Mouse (Mus musculus) heart, postnatal 0 days (tissue): ENCODE results near the gene Sorbs2. TPM values are rescaled to one million over a fixed set of nuclear protein-coding genes. Genes with fewer than 3 reads are reported as not detected.

Source experiments
- ATAC-seq: fragments of 200-750 bp; cut with Nextera tagmentation; 2 replicates; pipeline ENCODE4 v1.8.0; 2017; ENCODE audit warnings: low read depth, moderate number of reproducible peaks, moderate library complexity; ENCODE audit not compliant: insufficient read depth
- DNase-seq: peaks from one replicate; pipeline ENCODE4 v3.0.0-alpha.2; 2016; ENCODE audit warnings: low spot score
- H3K27ac ChIP-seq: fragments of 300-500 bp; sonication (generic); 2 replicates; pipeline ENCODE4 v1.5.1; 2014; ENCODE audit warnings: low read depth, mild to moderate bottlenecking
- H3K27me3 ChIP-seq: fragments of 300-500 bp; sonication (generic); 2 replicates; pipeline ENCODE4 v1.6.1; 2014; ENCODE audit warnings: low read length, mixed read lengths; ENCODE audit not compliant: control insufficient read depth, insufficient read depth
- H3K36me3 ChIP-seq: fragments of 300-500 bp; sonication (generic); replicated peaks from 2 replicates; pipeline ENCODE4 v1.6.1; 2014; ENCODE audit warnings: low read length, mixed read lengths; ENCODE audit not compliant: control insufficient read depth, insufficient read depth
- H3K4me1 ChIP-seq: fragments of 300-500 bp; sonication (generic); 2 replicates; pipeline ENCODE4 v1.6.1; 2014; ENCODE audit warnings: antibody characterized with exemption; ENCODE audit not compliant: control insufficient read depth, insufficient read depth
- H3K4me2 ChIP-seq: fragments of 300-500 bp; sonication (generic); 2 replicates; pipeline ENCODE4 v1.6.1; 2014; ENCODE audit warnings: low read depth, mild to moderate bottlenecking, low read length, moderate library complexity
- H3K4me3 ChIP-seq: fragments of 300-500 bp; sonication (generic); 2 replicates; pipeline ENCODE4 v1.5.1; 2014; ENCODE audit warnings: low read depth, low read length
- H3K9ac ChIP-seq: fragments of 300-500 bp; sonication (generic); replicated peaks from 2 replicates; pipeline ENCODE4 v1.6.1; 2014; ENCODE audit warnings: low read depth, low read length, mixed read lengths
- H3K9me3 ChIP-seq: fragments of 300-500 bp; sonication (generic); replicated peaks from 2 replicates; pipeline ENCODE4 v1.6.1; 2016; ENCODE audit warnings: low read length; ENCODE audit not compliant: control insufficient read depth
- CTCF ChIP-seq: IDR thresholded peaks from 2 replicates; pipeline ENCODE4 v1.5.1; 2016; ENCODE audit warnings: antibody characterized with exemption, control low read depth, low read depth
- EP300 ChIP-seq: IDR thresholded peaks from 2 replicates; pipeline ENCODE4 v1.6.1; 2016; ENCODE audit warnings: antibody characterized with exemption, low read depth
- WGBS: fragments of 180-500 bp; shearing (Covaris S2); extraction: QIAGEN DNeasy Blood & Tissue Kit; methylation state at CpG from one replicate; pipeline ENCODE4 v1.1.7; 2014; 5-methylcytosine and 5-hydroxymethylcytosine counted together
- polyA plus RNA-seq: library from polyadenylated mRNA; unstranded; fragments of >200 nt; fragmentation: Nextera tagmentation; extraction: Ambion mirVana; gene quantifications from 2 replicates; pipeline ENCODE4 v1.2.1, GENCODE M21; 2015
- total RNA-seq: library from RNA; depleted of rRNA; stranded (reverse); fragments of >200 nt; gene quantifications from 2 replicates; pipeline ENCODE4 v1.2.3, GENCODE M21; 2014; ENCODE audit warnings: low replicate concordance

Sorbs2 gene
- total and polyA plus RNA-seq, 2 experiments from 2014 or later, result 228 to 385 TPM

DNA sequence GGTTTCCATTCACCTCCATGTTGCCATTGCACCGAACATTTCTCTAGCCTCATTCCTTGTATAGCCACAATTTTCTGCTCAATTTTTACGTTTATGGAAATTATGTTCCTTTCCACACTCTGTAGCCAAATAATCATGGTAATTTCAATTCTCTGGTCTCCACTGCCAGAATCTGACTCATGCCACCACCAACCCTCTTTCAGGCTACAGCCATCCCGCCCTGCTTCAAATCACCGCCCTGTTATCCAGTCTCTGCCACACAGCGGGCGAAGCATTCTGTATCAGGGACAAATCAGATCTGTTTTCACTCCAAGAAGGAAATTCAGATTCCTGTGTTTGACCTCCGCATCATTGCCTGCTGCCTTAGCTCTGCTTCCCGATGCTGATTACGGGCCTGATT is 79.4 kb downstream of the Sorbs2 start:
- 0 out of 2 replicates have a peak, but pooled peaks cover 17% of the 10 kb centered on the region for H3K4me1 ChIP-seq
- TF ChIP-seq EP300, result no peak
- TF ChIP-seq CTCF, result no peak
- H3K4me2 ChIP-seq, result no peak overlapping the region
- ATAC-seq (no peak), DNase-seq (no peak)
- H3K36me3 ChIP-seq, result no peaks in the 10 kb centered on the region
- no peak overlapping the region for H3K9ac ChIP-seq
- WGBS, result 89% methylated on average over 9 of the region's 9 CpGs
- no peaks in the 10 kb centered on the region for H3K27me3 ChIP-seq
- no peak overlapping the region for H3K27ac ChIP-seq
- no peak overlapping the region for H3K4me3 ChIP-seq
- no peaks in the 10 kb centered on the region for H3K9me3 ChIP-seq

GRCm38 (mm10) chr8:45591888-45592287 is 84.3 kb downstream of the Sorbs2 start:
- Histone ChIP-seq H3K27ac (no peak overlapping the region), H3K4me1 (peaks cover 13% of the 10 kb centered on the region; the same call in 1 of the 2 replicates), H3K27me3 (no peaks in the 10 kb centered on the region), H3K4me3 (no peak overlapping the region), H3K36me3 (no peaks in the 10 kb centered on the region), H3K9me3 (no peaks in the 10 kb centered on the region), H3K9ac (no peak overlapping the region), H3K4me2 (no peak overlapping the region)
- TF ChIP-seq CTCF, result no peak
- no peak for TF ChIP-seq EP300
- 61% methylated on average over 4 of the region's 4 CpGs for WGBS
- ATAC-seq (no peak), DNase-seq (no peak)

DNA sequence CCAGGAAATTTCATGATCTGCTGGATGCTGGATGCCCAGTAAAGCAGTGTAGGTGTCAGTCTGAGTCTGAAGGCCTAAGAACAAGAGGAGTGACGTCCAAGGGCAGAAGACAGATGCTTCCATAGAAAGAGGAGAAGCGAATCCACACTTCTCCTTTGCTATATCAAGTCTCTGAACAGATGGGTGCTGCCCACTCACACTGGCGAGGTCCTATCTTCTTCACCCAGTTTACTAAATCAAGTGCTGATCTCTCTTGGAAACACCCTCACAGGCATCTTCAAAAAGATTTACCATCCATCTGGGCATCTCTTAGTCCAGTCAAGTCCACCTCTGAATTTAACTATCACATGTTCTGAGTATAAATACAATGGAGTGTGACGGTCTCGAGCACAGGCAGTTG is 86.1 kb downstream of the Sorbs2 start:
- H3K4me1 ChIP-seq, result peaks cover 24% of the 10 kb centered on the region
- no peak overlapping the region for H3K4me2 ChIP-seq
- no peak overlapping the region for H3K4me3 ChIP-seq
- H3K36me3 ChIP-seq, result no peaks in the 10 kb centered on the region
- no peak for DNase-seq
- no peak overlapping the region for H3K9ac ChIP-seq
- H3K9me3 ChIP-seq, result no peaks in the 10 kb centered on the region
- no peak for ATAC-seq
- TF ChIP-seq EP300, result no peak
- no peak for TF ChIP-seq CTCF
- no peaks in the 10 kb centered on the region for H3K27me3 ChIP-seq
- 88% methylated on average over 5 of the region's 5 CpGs for WGBS
- no peak overlapping the region for H3K27ac ChIP-seq

DNA sequence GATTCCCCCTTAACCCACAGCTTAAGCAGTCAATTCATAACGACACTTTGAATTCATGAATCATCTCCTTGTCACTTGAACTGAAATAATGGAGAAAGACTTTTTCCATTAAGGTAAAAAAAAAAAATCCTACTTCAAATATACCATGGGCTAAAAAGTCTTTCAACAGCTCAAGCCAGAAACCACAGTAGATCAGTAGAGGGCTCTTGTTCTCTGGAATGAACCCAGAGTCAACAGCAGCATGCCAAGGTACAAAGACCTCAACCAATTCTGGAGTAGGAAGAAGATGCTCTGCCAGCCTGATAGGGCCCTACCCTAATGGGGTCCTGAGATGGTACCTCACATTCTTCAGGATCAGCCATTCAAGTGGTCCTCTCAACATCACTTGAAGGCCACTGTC is 88.4 kb downstream of the Sorbs2 start:
- Histone ChIP-seq H3K27me3 (no peaks in the 10 kb centered on the region), H3K36me3 (no peaks in the 10 kb centered on the region), H3K9me3 (no peaks in the 10 kb centered on the region), H3K4me2 (no peak overlapping the region), H3K27ac (no peak overlapping the region), H3K9ac (no peak overlapping the region), H3K4me1 (peaks cover 24% of the 10 kb centered on the region), H3K4me3 (no peak overlapping the region)
- no peak for DNase-seq
- 70% methylated on average over 1 of the region's 1 CpGs for WGBS
- TF ChIP-seq EP300 (no peak), CTCF (no peak)
- ATAC-seq, result no peak

GRCm38 (mm10) chr8:45596591-45596990 is 89.0 kb downstream of the Sorbs2 start:
- Histone ChIP-seq H3K4me3 (no peak overlapping the region), H3K9me3 (no peaks in the 10 kb centered on the region), H3K4me1 (peaks cover 22% of the 10 kb centered on the region), H3K36me3 (no peaks in the 10 kb centered on the region), H3K27ac (no peak overlapping the region), H3K4me2 (no peak overlapping the region), H3K27me3 (no peaks in the 10 kb centered on the region), H3K9ac (no peak overlapping the region)
- DNase-seq (no peak), ATAC-seq (no peak)
- 89% methylated on average over 2 of the region's 2 CpGs for WGBS
- TF ChIP-seq EP300 (no peak), CTCF (no peak)

- peak overlapping the region; percentile 94 for H3K27ac ChIP-seq
- peaks cover 24% of the 10 kb centered on the region for H3K4me1 ChIP-seq
- H3K4me2 ChIP-seq, result no peak overlapping the region
- no peaks in the 10 kb centered on the region for H3K27me3 ChIP-seq
- DNase-seq (peak; percentile 73), ATAC-seq (peak; percentile 92)
- H3K9ac ChIP-seq, result no peak overlapping the region
- H3K9me3 ChIP-seq, result no peaks in the 10 kb centered on the region
- H3K4me3 ChIP-seq, result no peak overlapping the region
- WGBS, result 43% methylated on average over 7 of the region's 7 CpGs
- peak; percentile 70; the same call in 1 of the 2 replicates for TF ChIP-seq EP300
- TF ChIP-seq CTCF, result no peak
- no peaks in the 10 kb centered on the region for H3K36me3 ChIP-seq
These were observed 90.2 kb downstream of the Sorbs2 start for GRCm38 (mm10) chr8:45597631-45598420.
